Mouse (Mus musculus): Measurements from ENCODE around the gene Wipf1.

GRCm38 (mm10) chr2:73513204-73513749 lies 16.3 kb downstream of the Wipf1 start:
- TF ChIP-seq CTCF (IDR thresholded peaks at IDR 0.05; ENCODE audit: control insufficient read depth, insufficient read depth, insufficient read length): no peak
- no peak for TF ChIP-seq CEBPB (IDR thresholded peaks at IDR 0.05; ENCODE audit: low read depth)
- no peak for TF ChIP-seq USF1 (IDR thresholded peaks at IDR 0.05; ENCODE audit: low read depth)
- TF ChIP-seq MAX (IDR thresholded peaks at IDR 0.05): no peak
- no peak for TF ChIP-seq MYOD1 (IDR thresholded peaks at IDR 0.05; ENCODE audit: control insufficient read depth, insufficient read length, low read depth)
- no peak for TF ChIP-seq FOSL1 (IDR thresholded peaks at IDR 0.05; ENCODE audit: insufficient read depth, low read length, poor library complexity, severe bottlenecking)
- no peak for TF ChIP-seq MYOG (IDR thresholded peaks at IDR 0.05; ENCODE audit: control insufficient read depth, extremely low read depth, insufficient read length)

Measured in C2C12 (cell line).